Mouse (Mus musculus): Measurements from ENCODE around the gene Has3. TPM values are rescaled to one million over a fixed set of nuclear protein-coding genes. Genes with fewer than 3 reads are reported as not detected.
"Not testable (repeated sequence)": the region's sequence is repeated elsewhere in the genome, so short reads cannot be mapped to it uniquely, and the experiment has no call there.

Has3 gene
- polyA plus RNA-seq, 1 experiment from 2014 or later = 1.8 TPM

- H3K36me3 ChIP-seq (ENCODE audit: control insufficient read depth, insufficient read depth, low read length) = peaks cover 77% of the 10 kb centered on the region
- no peak overlapping the region for H3K27ac ChIP-seq (ENCODE audit: low read depth, low read length)
- WGBS = over 99% methylated on average over 5 of the region's 5 CpGs
- no peaks in the 10 kb centered on the region for H3K27me3 ChIP-seq (replicated peaks; ENCODE audit: control insufficient read depth, insufficient read depth, low read length)
- H3K9ac ChIP-seq (ENCODE audit: low read length) = no peak overlapping the region
- no peak for ATAC-seq
- DNase-seq (ENCODE audit: low spot score) = no peak
- no peak overlapping the region for H3K4me3 ChIP-seq (ENCODE audit: low read depth, low read length)
- H3K9me3 ChIP-seq (replicated peaks; ENCODE audit: control insufficient read depth, low read length) = no peaks in the 10 kb centered on the region
- no peaks in the 10 kb centered on the region for H3K4me1 ChIP-seq (ENCODE audit: control insufficient read depth, insufficient read depth, low read length)
- no peak overlapping the region for H3K4me2 ChIP-seq (ENCODE audit: low read length)
Observed at GRCm38 (mm10) chr8:106920395-106920741, 50.3 kb downstream of the Has3 start.

GRCm38 (mm10) chr8:106924057-106924456, 54.0 kb downstream of the Has3 start:
- ATAC-seq = no peak
- Histone ChIP-seq H3K4me1 (ENCODE audit: control insufficient read depth, insufficient read depth, low read length) (no peaks in the 10 kb centered on the region), H3K4me2 (ENCODE audit: low read length) (no peak overlapping the region), H3K4me3 (ENCODE audit: low read depth, low read length) (no peak overlapping the region), H3K9ac (ENCODE audit: low read length) (no peak overlapping the region), H3K36me3 (ENCODE audit: control insufficient read depth, insufficient read depth, low read length) (peaks cover 40% of the 10 kb centered on the region), H3K27ac (ENCODE audit: low read depth, low read length) (no peak overlapping the region), H3K27me3 (replicated peaks; ENCODE audit: control insufficient read depth, insufficient read depth, low read length) (no peaks in the 10 kb centered on the region), H3K9me3 (replicated peaks; ENCODE audit: control insufficient read depth, low read length) (no peaks in the 10 kb centered on the region)
- 94% methylated on average over 4 of the region's 4 CpGs for WGBS
- no peak for DNase-seq (ENCODE audit: low spot score)

DNA sequence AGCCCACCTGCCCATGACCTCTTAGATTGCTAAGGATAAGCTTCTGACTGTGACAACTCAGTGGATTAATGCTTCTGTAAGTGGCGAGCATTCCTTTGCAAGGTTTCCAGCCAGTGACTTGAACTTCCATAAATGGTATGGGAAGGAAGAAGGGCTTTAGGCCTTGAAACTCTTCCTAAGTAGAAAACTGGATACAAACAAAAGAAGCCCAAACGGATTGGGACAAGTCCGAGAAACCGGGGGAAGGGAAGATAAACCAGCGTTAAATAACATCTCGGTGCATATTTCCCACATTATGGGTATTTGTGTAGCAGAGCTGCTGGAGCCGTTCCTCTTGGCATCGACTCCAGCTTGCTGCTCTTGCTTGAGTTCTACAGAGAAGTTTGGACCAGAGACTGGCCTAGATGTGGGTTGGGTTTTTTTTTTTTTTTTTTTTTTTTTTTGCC, 54.9 kb downstream of the Has3 start:
- no peaks in the 10 kb centered on the region for H3K9me3 ChIP-seq (replicated peaks; ENCODE audit: control insufficient read depth, low read length)
- H3K4me2 ChIP-seq (ENCODE audit: low read length) = no peak overlapping the region
- H3K4me3 ChIP-seq (ENCODE audit: low read depth, low read length) = no peak overlapping the region
- 88% methylated on average over 8 of the region's 8 CpGs for WGBS
- no peak overlapping the region for H3K27ac ChIP-seq (ENCODE audit: low read depth, low read length)
- H3K36me3 ChIP-seq (ENCODE audit: control insufficient read depth, insufficient read depth, low read length) = peaks cover 32% of the 10 kb centered on the region
- no peak overlapping the region for H3K9ac ChIP-seq (ENCODE audit: low read length)
- H3K4me1 ChIP-seq (ENCODE audit: control insufficient read depth, insufficient read depth, low read length) = no peaks in the 10 kb centered on the region
- H3K27me3 ChIP-seq (replicated peaks; ENCODE audit: control insufficient read depth, insufficient read depth, low read length) = no peaks in the 10 kb centered on the region
- no peak for DNase-seq (ENCODE audit: low spot score)
- ATAC-seq = no peak

DNA sequence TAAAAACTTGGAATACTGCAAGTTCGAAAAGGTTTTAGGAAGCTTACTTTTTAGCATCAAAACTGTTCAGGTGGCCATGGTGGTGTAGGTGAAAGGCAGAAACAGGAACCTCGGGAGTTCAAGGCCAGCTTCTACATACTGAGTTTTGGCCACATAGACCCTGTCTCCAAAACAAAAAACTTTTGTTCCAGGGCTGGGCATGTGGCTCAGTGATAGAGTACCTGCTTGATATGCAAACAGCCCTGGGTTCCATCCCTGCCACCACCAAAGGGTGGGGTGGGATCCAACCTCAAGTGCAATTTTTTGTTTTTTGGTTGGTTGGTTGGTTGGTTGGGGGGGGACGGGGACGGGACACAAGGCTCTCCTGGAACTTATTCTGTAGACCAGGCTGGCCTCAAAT, 55.4 kb downstream of the Has3 start:
- DNase-seq (ENCODE audit: low spot score) = no peak
- H3K4me2 ChIP-seq (ENCODE audit: low read length) = no peak overlapping the region
- no peak overlapping the region for H3K4me3 ChIP-seq (ENCODE audit: low read depth, low read length)
- H3K4me1 ChIP-seq (ENCODE audit: control insufficient read depth, insufficient read depth, low read length) = no peaks in the 10 kb centered on the region
- H3K9ac ChIP-seq (ENCODE audit: low read length) = no peak overlapping the region
- no peak overlapping the region for H3K27ac ChIP-seq (ENCODE audit: low read depth, low read length)
- 89% methylated on average over 4 of the region's 4 CpGs for WGBS
- no peaks in the 10 kb centered on the region for H3K27me3 ChIP-seq (replicated peaks; ENCODE audit: control insufficient read depth, insufficient read depth, low read length)
- no peak for ATAC-seq
- H3K36me3 ChIP-seq (ENCODE audit: control insufficient read depth, insufficient read depth, low read length) = peaks cover 28% of the 10 kb centered on the region
- no peaks in the 10 kb centered on the region for H3K9me3 ChIP-seq (replicated peaks; ENCODE audit: control insufficient read depth, low read length)

- Histone ChIP-seq H3K9me3 (replicated peaks; ENCODE audit: control insufficient read depth, low read length) (no peaks in the 10 kb centered on the region), H3K4me3 (ENCODE audit: low read depth, low read length) (no peak overlapping the region), H3K4me2 (ENCODE audit: low read length) (no peak overlapping the region), H3K9ac (ENCODE audit: low read length) (no peak overlapping the region), H3K4me1 (ENCODE audit: control insufficient read depth, insufficient read depth, low read length) (no peaks in the 10 kb centered on the region), H3K27me3 (replicated peaks; ENCODE audit: control insufficient read depth, insufficient read depth, low read length) (no peaks in the 10 kb centered on the region), H3K36me3 (ENCODE audit: control insufficient read depth, insufficient read depth, low read length) (peaks cover 19% of the 10 kb centered on the region), H3K27ac (ENCODE audit: low read depth, low read length) (no peak overlapping the region)
- DNase-seq (ENCODE audit: low spot score) (no peak), ATAC-seq (no peak)
- WGBS = 50% methylated on average over 4 of the region's 4 CpGs
Observed at GRCm38 (mm10) chr8:106927247-106927646, 57.2 kb downstream of the Has3 start.

GRCm38 (mm10) chr8:106928182-106928581, 58.1 kb downstream of the Has3 start:
- not testable (repeated sequence) for H3K4me1 ChIP-seq (ENCODE audit: control insufficient read depth, insufficient read depth, low read length); H3K4me2 ChIP-seq (ENCODE audit: low read length); H3K9me3 ChIP-seq (replicated peaks; ENCODE audit: control insufficient read depth, low read length); DNase-seq (ENCODE audit: low spot score); H3K27me3 ChIP-seq (replicated peaks; ENCODE audit: control insufficient read depth, insufficient read depth, low read length); H3K9ac ChIP-seq (ENCODE audit: low read length); H3K4me3 ChIP-seq (ENCODE audit: low read depth, low read length); ATAC-seq; H3K27ac ChIP-seq (ENCODE audit: low read depth, low read length)
- 89% methylated on average over 10 of the region's 11 CpGs for WGBS
- H3K36me3 ChIP-seq (ENCODE audit: control insufficient read depth, insufficient read depth, low read length) = peaks cover 11% of the 10 kb centered on the region

GRCm38 (mm10) chr8:106929155-106929913, 59.3 kb downstream of the Has3 start:
- H3K27ac ChIP-seq (ENCODE audit: low read depth, low read length) = no peak overlapping the region
- no peaks in the 10 kb centered on the region for H3K9me3 ChIP-seq (replicated peaks; ENCODE audit: control insufficient read depth, low read length)
- peaks cover 5% of the 10 kb centered on the region; the same call in 1 of the 2 replicates for H3K4me1 ChIP-seq (ENCODE audit: control insufficient read depth, insufficient read depth, low read length)
- peaks cover 5% of the 10 kb centered on the region; the same call in 1 of the 2 replicates for H3K36me3 ChIP-seq (ENCODE audit: control insufficient read depth, insufficient read depth, low read length)
- 72% methylated on average over 6 of the region's 6 CpGs for WGBS
- H3K4me3 ChIP-seq (ENCODE audit: low read depth, low read length) = no peak overlapping the region
- H3K4me2 ChIP-seq (ENCODE audit: low read length) = no peak overlapping the region
- ATAC-seq (no peak), DNase-seq (ENCODE audit: low spot score) (peak; percentile 41)
- H3K27me3 ChIP-seq (replicated peaks; ENCODE audit: control insufficient read depth, insufficient read depth, low read length) = 0 out of 2 replicates have a peak, but pooled peaks cover 9% of the 10 kb centered on the region
- no peak overlapping the region for H3K9ac ChIP-seq (ENCODE audit: low read length)

- H3K4me3 ChIP-seq (ENCODE audit: low read depth, low read length) = no peak overlapping the region
- ATAC-seq (no peak), DNase-seq (ENCODE audit: low spot score) (no peak)
- WGBS = 80% methylated on average over 5 of the region's 5 CpGs
- no peaks in the 10 kb centered on the region for H3K36me3 ChIP-seq (ENCODE audit: control insufficient read depth, insufficient read depth, low read length)
- no peak overlapping the region for H3K27ac ChIP-seq (ENCODE audit: low read depth, low read length)
- peaks cover 5% of the 10 kb centered on the region; the same call in 1 of the 2 replicates for H3K4me1 ChIP-seq (ENCODE audit: control insufficient read depth, insufficient read depth, low read length)
- H3K9ac ChIP-seq (ENCODE audit: low read length) = no peak overlapping the region
- H3K9me3 ChIP-seq (replicated peaks; ENCODE audit: control insufficient read depth, low read length) = no peaks in the 10 kb centered on the region
- H3K4me2 ChIP-seq (ENCODE audit: low read length) = no peak overlapping the region
- peaks cover 12% of the 10 kb centered on the region; the same call in 1 of the 2 replicates for H3K27me3 ChIP-seq (replicated peaks; ENCODE audit: control insufficient read depth, insufficient read depth, low read length)
Observed at GRCm38 (mm10) chr8:106929921-106930320, 59.9 kb downstream of the Has3 start.

DNA sequence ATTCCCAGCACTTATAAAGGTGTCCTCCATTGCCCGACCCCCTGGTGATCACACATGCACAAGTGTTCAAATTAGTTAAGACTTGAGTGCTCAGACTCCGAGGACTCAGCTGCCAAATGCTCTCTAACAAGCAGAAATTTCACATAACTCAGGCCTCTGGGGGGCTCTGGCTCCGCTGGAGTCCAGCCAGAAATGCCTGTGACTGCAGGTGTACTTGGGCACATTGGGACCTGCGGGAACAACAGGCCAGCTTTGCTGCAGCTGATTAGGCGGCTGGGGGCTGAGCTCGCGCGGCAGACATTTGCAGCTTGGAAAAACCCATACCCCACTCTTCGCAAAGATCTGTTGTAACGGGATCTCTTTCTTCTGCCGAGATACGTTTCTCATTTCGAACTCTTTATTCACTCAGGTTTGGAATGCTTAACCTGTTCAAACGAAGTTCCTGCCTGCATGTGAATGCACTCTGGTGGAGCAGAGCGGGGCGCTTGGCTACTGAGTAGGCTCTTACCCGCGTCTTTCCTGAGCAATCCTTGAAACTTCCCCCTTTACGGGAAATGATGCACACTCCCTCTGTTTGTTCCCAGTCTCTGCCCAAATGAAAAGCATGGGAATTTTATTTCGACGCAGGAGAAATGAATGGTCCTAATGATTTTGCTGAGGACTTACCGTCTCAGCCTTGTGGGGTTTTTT, 62.5 kb downstream of the Has3 start:
- peaks cover 12% of the 10 kb centered on the region; the same call in 1 of the 2 replicates for H3K27me3 ChIP-seq (replicated peaks; ENCODE audit: control insufficient read depth, insufficient read depth, low read length)
- H3K36me3 ChIP-seq (ENCODE audit: control insufficient read depth, insufficient read depth, low read length) = no peaks in the 10 kb centered on the region
- no peak overlapping the region for H3K27ac ChIP-seq (ENCODE audit: low read depth, low read length)
- H3K4me3 ChIP-seq (ENCODE audit: low read depth, low read length) = no peak overlapping the region
- no peaks in the 10 kb centered on the region for H3K9me3 ChIP-seq (replicated peaks; ENCODE audit: control insufficient read depth, low read length)
- H3K9ac ChIP-seq (ENCODE audit: low read length) = no peak overlapping the region
- peak overlapping the region; percentile 39 for H3K4me2 ChIP-seq (ENCODE audit: low read length)
- WGBS = 10% methylated on average over 22 of the region's 22 CpGs
- ATAC-seq (no peak), DNase-seq (ENCODE audit: low spot score) (peak; percentile 67)
- peaks cover 12% of the 10 kb centered on the region for H3K4me1 ChIP-seq (ENCODE audit: control insufficient read depth, insufficient read depth, low read length)
